Mouse (Mus musculus) erythroblast, adult 5-6 weeks (primary cell): ENCODE results near the gene U2af1l4. TPM values are rescaled to one million over a fixed set of nuclear protein-coding genes. Genes with fewer than 3 reads are reported as not detected.

Source experiments
- ATAC-seq: replicated peaks from 2 replicates; pipeline ENCODE4 v1.8.0; 2016; ENCODE audit warnings: moderate number of reproducible peaks, mild to moderate bottlenecking, moderate TSS enrichment, inconsistent platforms; ENCODE audit not compliant: poor library complexity, low FRiP score, severe bottlenecking
- total RNA-seq, 2 experiments: library from RNA; stranded (forward) in 1 of 2; stranded (reverse) in 1 of 2; fragments of 150-400 nt in 1 of 2; fragments of 200-764, 138-1000 nt in 1 of 2; gene quantifications; 2 replicates each; pipeline versions ENCODE4 v1.2.3 to v1.2.4; 2015 to 2017; ENCODE audit warnings: low replicate concordance in 2 of 2

The U2af1l4 gene
- total RNA-seq, 2 experiments from 2014 or later: 3.5 to 30.0 TPM

DNA sequence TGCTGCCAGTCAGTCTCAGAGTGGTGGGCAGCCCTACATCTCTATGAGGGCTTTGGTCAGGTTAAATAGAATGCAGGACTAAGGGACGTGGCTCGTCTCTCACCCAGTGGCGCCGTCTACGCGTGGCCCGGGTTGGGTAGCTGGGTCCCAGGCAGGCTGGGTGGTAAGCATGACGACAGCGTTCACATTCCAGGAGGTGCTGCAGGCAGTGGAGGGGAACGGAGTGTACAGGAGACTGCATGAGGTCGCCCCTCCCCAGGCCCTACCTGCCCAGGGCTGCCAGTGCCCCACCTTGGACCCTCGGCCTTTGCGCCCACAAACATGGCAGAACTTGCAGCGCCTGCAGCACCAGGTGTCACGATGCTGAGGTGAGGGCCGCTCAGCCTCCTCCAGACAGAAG lies 18.4 kb downstream of the U2af1l4 start:
- ATAC-seq: no peak

DNA sequence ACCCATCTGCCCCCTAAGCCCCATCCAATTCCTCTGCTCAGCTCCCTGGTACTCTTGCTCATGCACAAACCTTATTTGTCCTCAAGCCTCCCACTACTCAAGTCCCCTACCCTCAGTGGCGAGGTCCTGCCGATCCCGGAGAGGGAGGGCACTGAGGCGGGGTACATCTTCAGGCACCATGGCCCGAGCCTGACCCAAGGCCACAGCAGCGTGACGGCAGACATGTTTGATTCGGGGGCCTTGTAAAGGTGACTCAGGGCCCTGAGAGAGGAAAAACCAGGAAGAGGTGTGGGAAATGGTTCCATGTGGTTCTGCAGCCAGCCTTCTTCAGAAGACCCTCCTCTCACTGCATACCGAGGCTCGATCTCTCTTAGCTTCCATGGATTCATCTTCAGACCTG lies 21.2 kb downstream of the U2af1l4 start:
- ATAC-seq: no peak

DNA sequence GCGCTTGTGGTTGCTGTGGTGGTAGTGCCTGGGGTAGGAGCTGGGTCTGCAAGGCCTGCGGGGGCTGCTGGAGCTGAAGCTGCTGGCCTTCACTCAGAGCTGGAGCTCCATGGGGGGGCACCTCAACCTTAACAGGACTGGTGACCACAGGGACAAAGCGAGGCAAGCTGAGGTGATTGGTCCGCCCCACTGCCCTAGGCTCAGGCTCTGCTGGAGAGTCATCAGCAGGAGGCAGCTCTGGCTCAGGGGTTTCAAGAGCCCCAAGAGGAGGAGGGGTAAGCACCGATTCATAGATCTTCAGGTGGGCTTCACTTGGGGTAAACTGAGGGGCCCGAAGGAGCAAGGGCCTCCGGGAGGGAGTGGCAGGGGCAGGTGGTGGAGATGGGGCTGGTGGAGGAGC lies 22.1 kb downstream of the U2af1l4 start:
- no peak for ATAC-seq

DNA sequence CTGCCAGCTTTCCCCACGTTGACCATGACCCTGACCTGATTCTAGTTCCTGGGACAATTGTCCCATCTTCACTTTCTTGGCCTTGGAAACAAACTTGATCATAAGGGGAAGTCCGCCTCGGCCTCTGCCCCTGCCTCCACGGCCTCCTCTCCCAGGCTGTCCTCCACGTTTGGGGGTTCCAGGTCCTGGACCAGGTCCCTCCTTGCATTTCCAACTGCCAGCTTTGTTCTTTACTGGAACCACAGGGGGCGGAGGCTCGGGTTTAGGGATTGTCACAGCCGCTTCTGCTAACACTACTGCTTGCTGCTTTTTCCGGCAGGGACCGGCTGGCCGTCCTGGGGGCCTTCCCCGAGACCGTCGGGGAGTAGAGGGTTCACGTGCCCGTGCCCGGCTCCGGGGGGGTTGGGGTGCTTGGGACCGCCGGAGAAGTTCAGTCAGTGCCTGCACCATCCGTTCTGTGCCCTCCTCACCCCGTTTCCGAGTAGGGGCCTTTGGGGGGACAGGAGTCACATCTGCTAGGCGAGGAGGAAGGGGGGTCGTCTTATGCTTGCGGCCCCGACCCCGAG lies 23.4 kb downstream of the U2af1l4 start:
- no peak for ATAC-seq

DNA sequence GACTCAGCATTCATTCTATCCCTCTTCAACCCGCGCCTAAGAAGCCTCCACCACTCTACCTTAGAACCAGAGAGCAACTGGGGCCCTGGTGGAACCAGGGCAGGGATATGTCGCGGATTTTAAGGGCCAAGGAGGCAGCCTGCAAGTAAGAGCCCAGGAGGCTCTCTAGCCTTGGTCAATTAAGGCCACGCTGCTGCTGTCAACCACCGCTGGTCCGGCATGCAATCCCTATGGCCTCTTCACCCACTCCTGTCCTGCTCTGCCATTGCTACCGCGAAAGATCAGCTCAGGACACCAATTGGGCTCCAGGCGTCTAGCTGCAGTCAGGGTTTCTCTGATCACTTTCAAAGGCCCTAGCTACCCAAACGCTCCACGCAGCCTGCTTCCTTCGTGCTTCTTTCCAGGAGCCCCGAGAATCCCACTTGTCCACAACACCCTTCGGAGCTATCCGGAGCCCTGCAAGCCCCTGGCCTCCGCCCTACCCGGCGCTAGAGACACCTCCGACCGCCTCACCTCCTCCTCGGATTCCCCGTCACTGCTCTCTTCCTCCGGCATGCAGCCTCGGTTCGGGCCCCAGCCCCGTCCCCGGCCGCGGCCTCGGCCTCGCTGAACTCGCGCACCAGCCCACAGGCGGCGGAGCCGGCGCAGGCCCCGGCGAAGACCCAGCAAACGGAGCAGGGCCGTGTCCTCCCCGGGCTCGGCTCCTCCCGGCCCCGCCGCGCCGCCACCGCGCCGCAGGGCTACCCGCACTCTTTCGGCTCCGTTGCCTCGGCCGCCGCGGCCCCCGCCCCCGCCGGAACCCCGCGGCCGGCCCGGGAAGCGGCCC lies 25.0 kb downstream of the U2af1l4 start:
- 0 out of 2 replicates have a peak, but pooled peaks have one; percentile 6 for ATAC-seq

DNA sequence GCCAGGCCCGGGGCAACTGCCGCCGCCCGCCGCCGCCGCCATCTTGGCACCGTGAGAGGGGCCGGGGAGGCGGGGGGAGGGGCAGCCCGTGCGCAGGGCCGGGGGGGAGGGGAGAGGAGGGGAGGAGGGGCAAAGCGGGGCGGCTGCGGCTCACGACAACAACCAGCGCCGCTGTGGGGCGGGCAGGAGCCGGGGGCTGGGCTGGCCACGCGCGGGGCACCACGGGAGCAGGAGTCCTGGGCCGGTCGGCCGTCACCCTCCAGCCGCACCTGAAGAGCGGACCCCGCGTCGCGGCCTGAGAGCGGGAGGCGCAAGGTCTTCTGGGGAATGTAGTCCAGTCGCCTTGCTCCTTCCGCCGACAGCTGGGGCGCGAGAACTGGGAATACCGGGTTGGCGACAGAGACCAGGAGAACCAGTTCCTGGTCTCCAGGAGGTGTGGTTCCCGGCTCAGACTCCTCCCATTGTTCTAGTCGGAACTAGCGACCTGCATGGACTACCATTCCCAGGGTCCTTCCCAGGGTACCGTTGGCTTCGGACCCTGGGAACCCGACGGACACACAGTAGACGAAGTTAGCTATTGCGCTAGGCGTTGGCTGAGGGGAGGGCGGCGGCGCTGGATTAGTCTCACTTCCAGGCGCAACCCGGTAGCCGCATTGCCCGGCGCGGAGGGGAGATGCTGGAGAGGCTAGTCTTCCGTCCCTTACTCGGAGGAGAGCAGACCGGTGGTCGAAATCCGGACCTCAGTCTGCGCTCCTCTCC lies 25.8 kb downstream of the U2af1l4 start, which contains the start of gene Kmt2b:
TSS of gene Kmt2b (minus strand) at position 51 of the 759 bp plus-strand sequence.
- ATAC-seq: peak; percentile 88

DNA sequence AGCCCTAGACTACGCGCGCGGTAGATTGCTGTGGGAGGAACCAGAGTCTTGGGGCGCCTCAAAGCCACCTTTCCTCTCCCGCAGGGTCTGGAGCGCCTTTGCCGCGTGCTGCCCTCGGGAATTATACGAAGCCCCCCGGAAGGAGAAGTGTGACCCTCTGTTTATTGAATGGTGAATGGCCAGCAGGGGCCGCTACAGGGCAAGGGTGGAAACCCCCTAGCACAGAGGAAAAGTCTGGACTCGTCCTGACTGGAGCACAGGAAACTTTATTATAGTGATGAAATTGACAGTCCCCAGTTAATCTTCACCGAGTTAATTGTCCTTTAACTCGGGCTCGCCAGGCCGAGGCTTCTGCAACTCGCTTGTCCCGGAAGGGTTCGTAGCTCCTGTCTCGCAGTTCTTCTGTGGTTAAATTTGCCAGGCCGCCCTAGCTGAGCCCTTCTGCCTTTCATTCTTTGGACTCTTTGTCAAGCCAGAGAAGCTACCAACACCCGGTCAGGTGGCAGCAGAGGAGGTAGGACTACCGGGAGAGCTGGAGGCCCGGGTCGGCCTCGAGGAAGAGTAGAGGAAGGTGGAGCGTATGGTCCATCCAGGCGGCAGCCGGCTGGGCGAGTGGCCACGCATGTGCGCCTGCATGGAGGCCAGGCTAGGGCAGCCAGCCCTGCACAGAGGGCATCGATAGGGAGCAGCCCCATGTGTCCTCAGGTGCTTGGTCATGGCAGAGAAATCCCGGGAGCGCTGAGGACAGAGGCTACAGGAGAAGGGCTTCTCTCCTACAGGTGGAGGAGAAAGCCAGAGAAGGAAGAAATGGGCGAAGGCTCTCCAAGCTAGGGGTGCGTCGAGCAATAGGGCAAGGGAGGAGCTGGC lies 26.6 kb downstream of the U2af1l4 start:
- peak; percentile 56 for ATAC-seq

DNA sequence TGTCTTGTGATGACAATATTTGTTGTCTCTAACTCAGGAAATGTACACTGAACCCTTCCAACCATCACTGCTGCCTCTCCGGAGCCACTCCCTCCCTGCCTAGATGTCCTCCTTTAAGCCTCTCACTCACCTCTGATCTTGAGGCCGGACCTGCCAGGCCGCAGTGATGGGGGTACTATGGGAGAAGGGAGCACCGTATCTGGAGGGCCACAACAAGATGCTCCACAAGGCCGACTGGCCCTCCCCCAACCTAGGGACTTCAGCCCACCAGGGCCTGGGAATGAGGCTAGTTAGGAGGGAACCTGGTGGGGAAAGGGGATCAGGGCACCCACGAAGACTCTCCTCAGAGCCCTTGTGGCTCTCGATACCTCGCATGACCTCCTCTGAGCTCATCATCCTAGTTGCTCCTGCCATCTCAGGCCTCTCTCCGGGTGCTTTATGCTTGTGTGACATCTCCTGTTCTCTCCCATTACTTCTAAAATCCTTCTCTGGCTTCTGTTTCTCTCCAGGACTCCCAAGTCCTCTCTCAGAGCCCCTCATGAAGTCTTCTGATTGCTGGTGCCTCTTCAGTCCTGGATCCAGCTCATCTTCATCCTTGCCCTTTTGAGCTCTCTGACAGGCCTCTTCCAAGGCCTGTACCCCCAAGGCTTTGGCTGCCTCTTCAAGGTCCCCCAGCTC lies 28.0 kb downstream of the U2af1l4 start:
- ATAC-seq: no peak

DNA sequence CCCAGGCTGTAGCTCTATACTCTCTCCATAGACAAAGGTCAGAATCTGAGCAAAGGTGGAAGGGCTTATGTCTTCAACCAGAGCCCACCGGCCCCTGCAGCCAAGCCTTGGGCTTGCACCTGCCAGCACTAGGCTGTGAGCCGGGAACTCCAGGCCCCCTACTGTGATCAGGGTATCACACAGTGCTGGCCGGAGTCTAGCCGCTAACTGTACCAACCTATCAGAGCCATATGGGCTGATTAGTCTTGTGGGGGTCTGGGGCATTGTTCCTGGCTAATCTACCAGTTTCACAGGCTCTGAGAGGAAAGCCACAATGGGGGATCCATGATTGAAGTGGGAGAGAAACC lies 28.5 kb downstream of the U2af1l4 start:
- no peak for ATAC-seq

DNA sequence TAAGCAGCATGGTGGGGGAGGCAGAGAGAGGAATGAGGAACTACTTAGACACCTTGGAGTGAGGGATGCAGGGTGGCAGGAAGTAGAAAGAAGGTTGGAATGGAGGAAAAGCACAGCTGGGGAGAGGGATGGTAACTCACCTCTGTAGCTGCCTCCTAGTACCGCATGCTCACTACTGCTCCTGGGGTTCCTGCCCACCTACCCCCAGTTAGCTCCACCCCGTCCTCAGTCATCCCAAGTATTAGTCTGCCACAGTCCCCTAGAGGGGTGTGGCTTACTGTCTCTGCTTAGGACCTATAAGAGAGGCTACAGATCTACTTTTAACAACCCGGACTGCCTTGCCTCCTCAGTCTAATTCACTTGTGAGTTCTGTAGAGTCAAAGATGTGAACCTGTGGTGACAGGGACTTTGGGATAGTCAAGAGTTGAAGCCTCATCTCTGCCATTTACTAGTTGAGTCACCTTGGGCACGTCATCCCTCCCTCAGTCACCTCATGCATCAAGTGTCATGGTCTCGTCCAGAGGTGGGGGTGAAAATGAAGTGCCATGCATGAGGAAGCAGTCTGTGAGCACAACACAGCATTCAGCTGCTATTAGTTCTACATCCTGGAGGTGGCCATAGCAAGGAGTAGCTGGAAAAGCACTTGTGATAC lies 29.8 kb downstream of the U2af1l4 start:
- ATAC-seq: no peak

DNA sequence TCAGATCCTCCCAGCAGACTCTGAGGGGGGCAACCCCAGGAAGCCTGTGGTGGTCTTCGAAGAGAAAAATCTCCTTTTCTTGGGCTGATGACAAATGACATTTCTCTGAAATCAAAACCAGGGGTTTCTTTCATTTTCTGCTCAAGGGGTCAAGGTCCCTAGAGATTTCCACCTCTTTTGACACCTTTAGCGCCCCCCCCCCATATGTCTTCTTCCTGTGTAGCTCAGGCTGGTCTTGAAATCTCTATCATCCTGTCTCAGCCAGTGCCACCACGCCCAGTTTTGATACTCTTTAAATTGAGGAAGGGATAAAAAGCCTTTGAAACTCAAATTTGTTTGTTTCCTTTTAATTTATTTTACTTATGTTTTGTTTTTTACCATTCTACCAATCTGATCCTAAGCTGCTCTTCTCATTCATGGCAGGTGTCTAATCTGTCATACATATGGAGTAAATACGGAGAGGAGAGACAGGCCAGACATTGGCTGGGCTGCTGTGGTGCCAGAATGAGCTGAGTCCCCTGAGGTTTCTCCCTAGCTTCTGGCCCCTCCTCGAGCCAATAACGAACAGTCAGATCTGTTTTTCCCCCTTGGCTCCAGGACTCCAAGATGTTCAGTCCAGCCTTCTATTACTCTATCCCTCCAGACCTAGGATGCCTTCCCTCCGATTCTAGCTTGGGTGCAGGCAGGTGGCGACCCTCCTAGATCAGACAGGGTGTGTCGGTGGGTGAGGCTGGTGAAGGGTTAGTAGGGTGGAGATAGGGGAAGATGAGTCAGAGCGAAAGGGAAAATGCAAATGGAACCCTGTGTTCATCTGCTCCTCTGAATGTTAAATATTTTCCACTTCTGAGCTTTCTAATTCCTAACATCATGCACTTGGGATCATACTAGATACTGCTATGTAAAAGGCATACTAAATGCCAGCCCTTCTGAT lies 30.7 kb downstream of the U2af1l4 start:
- no peak for ATAC-seq

DNA sequence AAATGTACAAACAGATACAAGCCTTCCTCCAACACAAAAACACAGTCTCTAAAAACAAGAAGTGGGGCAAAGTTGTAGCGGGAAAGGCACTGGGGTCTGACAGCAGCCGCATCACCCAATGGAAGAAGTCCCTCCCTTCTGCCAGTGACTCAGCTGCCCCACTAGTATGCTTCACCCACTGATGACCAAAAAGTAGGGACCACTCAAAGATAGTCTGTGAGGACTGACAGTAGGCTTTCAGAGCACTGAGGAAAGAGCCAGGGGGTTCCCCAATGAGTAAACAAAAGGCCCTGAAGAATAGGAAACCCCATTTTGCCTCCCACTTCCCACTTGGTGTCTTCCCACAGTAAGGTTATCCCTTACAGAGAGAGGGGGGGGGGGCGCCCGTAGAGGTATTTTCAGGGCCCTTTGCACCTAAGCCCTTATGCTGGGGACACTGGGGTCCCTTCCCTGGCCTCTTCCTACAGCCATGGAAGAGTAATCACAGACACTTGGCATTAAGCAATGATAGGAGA lies 31.5 kb downstream of the U2af1l4 start:
- no peak for ATAC-seq

DNA sequence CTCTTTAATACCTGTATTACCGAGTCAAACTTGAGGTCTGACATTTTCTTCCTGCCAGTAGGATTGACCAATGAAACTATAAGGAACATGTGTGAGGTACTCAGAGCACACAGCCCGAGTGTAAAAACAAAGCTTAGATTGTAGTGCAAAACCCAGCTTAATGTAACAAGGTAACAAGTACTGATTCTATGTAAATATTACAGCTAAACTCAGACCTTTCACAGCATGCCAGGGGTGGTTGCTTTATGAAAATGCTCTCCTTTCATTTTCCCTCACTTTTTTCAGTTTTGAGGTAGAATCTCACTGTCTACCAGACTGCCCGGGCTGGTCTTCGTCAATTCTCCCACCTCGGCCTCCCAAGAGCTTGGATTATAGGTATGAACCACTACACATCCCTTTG lies 33.0 kb downstream of the U2af1l4 start:
- ATAC-seq: no peak

DNA sequence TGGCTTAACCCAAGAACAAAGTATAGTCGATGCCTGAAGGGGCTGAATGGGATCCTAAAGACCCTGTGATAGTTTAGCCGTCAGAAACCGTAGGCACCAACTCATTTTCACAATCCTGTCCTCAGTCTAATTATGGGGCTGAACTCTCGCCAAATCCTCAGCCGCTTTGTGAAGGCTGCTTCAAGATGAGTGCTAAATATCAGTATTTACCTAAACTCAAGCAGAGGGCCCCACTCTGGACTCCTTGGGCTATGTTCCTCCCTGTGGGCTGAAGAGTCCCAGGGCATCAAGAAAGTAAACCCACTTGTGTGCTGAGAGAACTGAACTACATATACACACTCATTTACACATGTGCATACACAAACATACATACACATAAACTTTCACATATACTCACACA lies 33.7 kb downstream of the U2af1l4 start:
- no peak for ATAC-seq

DNA sequence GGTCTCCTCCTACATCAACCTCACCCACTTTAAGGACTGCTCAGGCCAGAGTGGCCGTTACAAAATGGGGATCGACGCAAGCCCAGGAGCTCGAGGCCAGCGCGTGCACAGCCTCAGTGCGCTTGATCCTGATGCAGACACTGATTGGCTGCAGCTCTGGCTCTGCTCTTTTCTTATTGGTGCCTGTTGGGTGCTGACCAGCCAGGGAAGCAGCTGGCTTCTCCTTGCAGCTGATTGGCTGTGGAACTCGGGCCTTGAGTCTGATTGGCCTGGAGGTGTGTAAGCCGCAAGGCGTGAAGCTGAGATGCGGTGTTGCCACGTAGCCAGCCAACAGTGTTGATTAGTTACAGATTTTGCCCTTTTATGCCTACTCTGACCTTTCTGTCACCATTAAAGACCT lies 35.7 kb downstream of the U2af1l4 start, which contains the start of gene Zbtb32:
TSS of gene Zbtb32 (minus strand) at position 124 of the 400 bp plus-strand sequence.
- ATAC-seq: no peak

DNA sequence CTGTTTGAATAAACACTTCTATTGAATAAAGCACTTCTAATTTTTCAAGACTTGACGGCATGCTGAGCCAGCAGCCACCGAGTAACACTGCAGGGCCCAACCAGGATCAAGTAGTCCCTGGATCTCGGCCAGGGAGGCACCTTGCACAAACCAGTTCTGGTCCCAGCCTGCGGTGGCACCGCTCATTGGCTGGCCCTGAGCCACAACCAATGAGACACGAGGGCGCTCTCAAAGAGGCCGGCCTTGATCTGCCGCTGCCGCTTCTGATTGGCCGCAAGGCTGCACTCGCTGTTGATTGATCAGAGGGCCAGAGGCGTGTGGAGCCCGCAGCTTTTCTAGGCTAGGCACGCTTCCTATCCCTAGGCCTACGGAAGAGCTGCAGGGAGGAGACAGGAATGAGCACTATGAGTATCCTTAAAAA lies 36.8 kb downstream of the U2af1l4 start:
- ATAC-seq: peak; percentile 98

DNA sequence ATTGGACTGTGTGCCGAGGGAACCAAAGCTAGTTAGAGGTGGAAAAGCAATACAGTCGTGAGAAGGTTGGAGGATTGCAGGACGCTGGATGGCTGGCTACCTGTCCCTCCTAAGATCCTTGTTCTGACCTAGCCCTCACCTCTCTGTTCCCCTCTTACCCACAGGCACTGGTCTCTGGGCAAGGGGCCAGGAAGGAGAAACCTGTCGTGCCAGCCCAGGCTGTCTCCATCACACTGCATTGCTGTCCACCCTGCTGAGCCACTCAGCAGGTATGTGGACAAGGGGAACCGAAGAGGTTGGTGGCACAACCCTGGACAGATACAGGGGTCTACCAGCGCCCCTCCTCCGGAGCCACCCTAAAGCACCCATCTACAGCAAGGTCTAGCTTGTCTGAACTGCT lies 37.5 kb downstream of the U2af1l4 start:
- ATAC-seq: no peak

DNA sequence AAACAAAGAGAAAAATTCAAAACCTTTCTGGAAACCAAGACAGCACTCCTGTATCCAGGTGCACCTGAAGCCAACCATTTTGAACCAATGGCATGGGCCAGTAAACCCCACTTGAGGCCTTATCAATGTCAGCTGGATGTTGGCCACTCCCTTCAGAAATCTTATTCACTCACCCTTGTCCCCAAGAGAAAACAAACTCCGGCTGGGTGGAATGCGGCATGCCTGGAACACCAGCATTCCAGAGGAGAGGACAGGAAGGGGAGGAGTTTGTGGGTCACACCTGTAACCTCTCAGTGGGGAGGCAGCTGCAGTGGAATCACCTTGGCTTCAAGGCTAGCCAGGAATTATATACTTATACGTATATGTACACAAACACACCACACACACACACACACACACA lies 39.5 kb downstream of the U2af1l4 start:
- ATAC-seq: no peak
